Mouse (Mus musculus): ENCODE measurements around the gene Bicdl1. TPM values are rescaled to one million over a fixed set of nuclear protein-coding genes. Genes with fewer than 3 reads are reported as not detected.

Gene Bicdl1
- total and polyA plus RNA-seq, 3 experiments, result 4.6 to 10.4 (median 6.1) TPM

GRCm38 (mm10) chr5:115701215-115701614, 30.2 kb downstream of the Bicdl1 start:
- H3K4me3 ChIP-seq, result no peak overlapping the region
- H3K27ac ChIP-seq, result no peak overlapping the region
- no peak for TF ChIP-seq POLR2A (IDR thresholded peaks at IDR 0.05; ENCODE audit: insufficient read depth, low read depth, low read length)
- no peak for TF ChIP-seq EP300 (IDR thresholded peaks at IDR 0.05; ENCODE audit: insufficient read depth, low read depth, low read length)
- no peak for TF ChIP-seq CTCF (IDR thresholded peaks at IDR 0.05)
- no peaks in the 10 kb centered on the region for H3K79me2 ChIP-seq (replicated peaks; ENCODE audit: control insufficient read depth, insufficient read depth, low read length)
- intact Hi-C loops (cut with DNase I), result no loop called here
- 66% methylated on average over 4 of the region's 4 CpGs for WGBS
- H3K27me3 ChIP-seq (ENCODE audit: control insufficient read depth, insufficient read depth, low read length), result peaks cover 6% of the 10 kb centered on the region; the same call in 1 of the 2 replicates
- H3K9ac ChIP-seq (ENCODE audit: low read depth, low read length), result no peak overlapping the region
- DNase-seq, result no peak
- no peaks in the 10 kb centered on the region for H3K36me3 ChIP-seq (ENCODE audit: control insufficient read depth, insufficient read depth, low read length)
- no peaks in the 10 kb centered on the region for H3K4me1 ChIP-seq (ENCODE audit: control insufficient read depth, insufficient read depth, low read length)

GRCm38 (mm10) chr5:115696811-115697210, 34.6 kb downstream of the Bicdl1 start:
- H3K9ac ChIP-seq (ENCODE audit: low read depth, low read length), result no peak overlapping the region
- no peak overlapping the region for H3K4me3 ChIP-seq
- 80% methylated on average over 5 of the region's 5 CpGs for WGBS
- H3K79me2 ChIP-seq (replicated peaks; ENCODE audit: control insufficient read depth, insufficient read depth, low read length), result no peaks in the 10 kb centered on the region
- no peak for DNase-seq
- peaks cover 6% of the 10 kb centered on the region; the same call in 1 of the 2 replicates for H3K27me3 ChIP-seq (ENCODE audit: control insufficient read depth, insufficient read depth, low read length)
- H3K4me1 ChIP-seq (ENCODE audit: control insufficient read depth, insufficient read depth, low read length), result no peaks in the 10 kb centered on the region
- intact Hi-C loops (cut with DNase I), result no loop called here
- H3K27ac ChIP-seq, result no peak overlapping the region
- TF ChIP-seq EP300 (IDR thresholded peaks at IDR 0.05; ENCODE audit: insufficient read depth, low read depth, low read length) (no peak), POLR2A (IDR thresholded peaks at IDR 0.05; ENCODE audit: insufficient read depth, low read depth, low read length) (no peak), CTCF (IDR thresholded peaks at IDR 0.05) (no peak)
- no peaks in the 10 kb centered on the region for H3K36me3 ChIP-seq (ENCODE audit: control insufficient read depth, insufficient read depth, low read length)

GRCm38 (mm10) chr5:115695191-115695770, 36.1 kb downstream of the Bicdl1 start:
- Histone ChIP-seq H3K4me3 (no peak overlapping the region), H3K9ac (ENCODE audit: low read depth, low read length) (no peak overlapping the region), H3K27ac (no peak overlapping the region), H3K36me3 (ENCODE audit: control insufficient read depth, insufficient read depth, low read length) (no peaks in the 10 kb centered on the region), H3K4me1 (ENCODE audit: control insufficient read depth, insufficient read depth, low read length) (no peaks in the 10 kb centered on the region), H3K79me2 (replicated peaks; ENCODE audit: control insufficient read depth, insufficient read depth, low read length) (no peaks in the 10 kb centered on the region), H3K27me3 (ENCODE audit: control insufficient read depth, insufficient read depth, low read length) (0 out of 2 replicates have a peak, but pooled peaks cover 2% of the 10 kb centered on the region)
- 70% methylated on average over 6 of the region's 6 CpGs for WGBS
- no peak for DNase-seq
- intact Hi-C loops (cut with DNase I), result no loop called here
- TF ChIP-seq CTCF (IDR thresholded peaks at IDR 0.05) (no peak), POLR2A (IDR thresholded peaks at IDR 0.05; ENCODE audit: insufficient read depth, low read depth, low read length) (no peak), EP300 (IDR thresholded peaks at IDR 0.05; ENCODE audit: insufficient read depth, low read depth, low read length) (no peak)

GRCm38 (mm10) chr5:115693271-115693670, 38.1 kb downstream of the Bicdl1 start:
- no peak overlapping the region for H3K9ac ChIP-seq (ENCODE audit: low read depth, low read length)
- H3K79me2 ChIP-seq (replicated peaks; ENCODE audit: control insufficient read depth, insufficient read depth, low read length), result no peaks in the 10 kb centered on the region
- H3K4me3 ChIP-seq, result no peak overlapping the region
- H3K4me1 ChIP-seq (ENCODE audit: control insufficient read depth, insufficient read depth, low read length), result no peaks in the 10 kb centered on the region
- no peaks in the 10 kb centered on the region for H3K36me3 ChIP-seq (ENCODE audit: control insufficient read depth, insufficient read depth, low read length)
- H3K27me3 ChIP-seq (ENCODE audit: control insufficient read depth, insufficient read depth, low read length), result no peaks in the 10 kb centered on the region
- intact Hi-C loops (cut with DNase I), result no loop called here
- 48% methylated on average over 3 of the region's 3 CpGs for WGBS
- TF ChIP-seq POLR2A (IDR thresholded peaks at IDR 0.05; ENCODE audit: insufficient read depth, low read depth, low read length), result no peak
- no peak for TF ChIP-seq CTCF (IDR thresholded peaks at IDR 0.05)
- no peak for TF ChIP-seq EP300 (IDR thresholded peaks at IDR 0.05; ENCODE audit: insufficient read depth, low read depth, low read length)
- no peak for DNase-seq
- H3K27ac ChIP-seq, result no peak overlapping the region

- 54% methylated on average over 7 of the region's 7 CpGs for WGBS
- no peak for DNase-seq
- H3K4me3 ChIP-seq, result no peak overlapping the region
- no peaks in the 10 kb centered on the region for H3K79me2 ChIP-seq (replicated peaks; ENCODE audit: control insufficient read depth, insufficient read depth, low read length)
- no peaks in the 10 kb centered on the region for H3K4me1 ChIP-seq (ENCODE audit: control insufficient read depth, insufficient read depth, low read length)
- H3K27ac ChIP-seq, result no peak overlapping the region
- no peak overlapping the region for H3K9ac ChIP-seq (ENCODE audit: low read depth, low read length)
- H3K27me3 ChIP-seq (ENCODE audit: control insufficient read depth, insufficient read depth, low read length), result no peaks in the 10 kb centered on the region
- intact Hi-C loops (cut with DNase I), result no loop called here
- TF ChIP-seq EP300 (IDR thresholded peaks at IDR 0.05; ENCODE audit: insufficient read depth, low read depth, low read length), result no peak
- TF ChIP-seq CTCF (IDR thresholded peaks at IDR 0.05), result no peak
- no peak for TF ChIP-seq POLR2A (IDR thresholded peaks at IDR 0.05; ENCODE audit: insufficient read depth, low read depth, low read length)
- H3K36me3 ChIP-seq (ENCODE audit: control insufficient read depth, insufficient read depth, low read length), result no peaks in the 10 kb centered on the region
Measured at GRCm38 (mm10) chr5:115686716-115687115, 44.7 kb downstream of the Bicdl1 start.

GRCm38 (mm10) chr5:115685126-115685525, 46.3 kb downstream of the Bicdl1 start:
- Histone ChIP-seq H3K27ac (no peak overlapping the region), H3K4me3 (no peak overlapping the region), H3K9ac (ENCODE audit: low read depth, low read length) (no peak overlapping the region), H3K4me1 (ENCODE audit: control insufficient read depth, insufficient read depth, low read length) (no peaks in the 10 kb centered on the region), H3K27me3 (ENCODE audit: control insufficient read depth, insufficient read depth, low read length) (no peaks in the 10 kb centered on the region), H3K36me3 (ENCODE audit: control insufficient read depth, insufficient read depth, low read length) (no peaks in the 10 kb centered on the region), H3K79me2 (replicated peaks; ENCODE audit: control insufficient read depth, insufficient read depth, low read length) (no peaks in the 10 kb centered on the region)
- no peak for DNase-seq
- 82% methylated on average over 10 of the region's 10 CpGs for WGBS
- intact Hi-C loops (cut with DNase I), result no loop called here
- no peak for TF ChIP-seq EP300 (IDR thresholded peaks at IDR 0.05; ENCODE audit: insufficient read depth, low read depth, low read length)
- no peak for TF ChIP-seq CTCF (IDR thresholded peaks at IDR 0.05)
